Mouse (Mus musculus): ENCODE measurements at regions not wholly inside any gene's neighbourhood (a gene's known extent, or its start where the extent isn't known, plus 50 kb on each side); places are given as distances from the start of the nearest gene placed in this dataset.

DNA sequence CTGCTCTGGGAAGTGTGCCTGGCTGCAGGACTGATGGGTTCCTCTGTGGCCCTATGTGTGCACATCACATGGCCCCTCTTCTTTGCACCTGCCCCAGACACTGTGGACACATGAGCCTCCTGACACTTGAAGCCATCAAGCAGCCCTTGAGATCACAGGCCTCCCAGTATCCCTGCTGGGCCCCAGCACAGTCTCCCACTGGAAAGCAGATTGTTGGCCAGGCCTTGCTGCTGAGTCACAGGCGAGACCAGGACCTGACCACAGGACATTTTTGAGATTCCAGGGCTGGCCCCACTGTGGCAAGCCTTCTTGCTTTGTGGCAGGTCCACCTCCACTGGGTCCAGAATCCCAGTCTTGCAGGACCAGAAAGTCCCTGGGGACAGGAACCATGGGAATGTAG, 105.5 kb upstream of the Ccnd1 start:
- DNase-seq (ENCODE audit: extremely low read depth): no peak
- Histone ChIP-seq H3K27me3 (replicated peaks) (peaks cover 85% of the 10 kb centered on the region), H3K4me2 (ENCODE audit: insufficient read depth, low read depth, poor library complexity, severe bottlenecking) (no peak overlapping the region), H3K4me1 (ENCODE audit: control insufficient read depth in 1 of 2, insufficient read depth in 2 of 2) (no peaks in the 10 kb centered on the region), H3K4me3 (replicated peaks in 1 of 3; ENCODE audit: low read depth in 2 of 3, low read length in 2 of 3, poor library complexity in 1 of 3) (no peak overlapping the region), H3K36me3 (replicated peaks in 1 of 2; ENCODE audit: control insufficient read depth in 1 of 2, insufficient read depth in 1 of 2, low read length in 1 of 2) (no peaks in the 10 kb centered on the region), H3K27ac (ENCODE audit: insufficient read depth, low read depth) (no peak overlapping the region), H3K9ac (ENCODE audit: insufficient read depth, low read depth) (no peak overlapping the region), H3K9me3 (replicated peaks; ENCODE audit: low read length) (no peaks in the 10 kb centered on the region), H3K79me2 (replicated peaks; ENCODE audit: control insufficient read depth, extremely low read depth, insufficient read depth, poor library complexity, severe bottlenecking) (no peaks in the 10 kb centered on the region)
- in situ Hi-C loops (cut with MboI; ENCODE audit: low pct_ligation_motif_present, low pct_unique_long_range_greater_than_20kb, low sequenced_read_pairs) (no loop called here), dilution Hi-C loops (cut with MboI; ENCODE audit: extremely low pct_ligation_motif_present, extremely low pct_unique_long_range_greater_than_20kb, low sequenced_read_pairs) (no loop called here)
- no peak for TF ChIP-seq E2F4 (IDR thresholded peaks at IDR 0.05; ENCODE audit: insufficient replicate concordance, low read depth, low read length)
- TF ChIP-seq IRF4 (IDR thresholded peaks at IDR 0.05; ENCODE audit: low read depth, low read length): no peak
- no peak for TF ChIP-seq USF1 (IDR thresholded peaks at IDR 0.05; ENCODE audit: low read depth, low read length)
- TF ChIP-seq SMC3 (IDR thresholded peaks at IDR 0.05; ENCODE audit: low read depth, low read length): no peak
- TF ChIP-seq CTCF (conservative IDR thresholded peaks at IDR 0.05 in 1 of 2, IDR thresholded peaks at IDR 0.05 in 1 of 2; ENCODE audit: low read depth in 2 of 2, low read length in 2 of 2): no peak
- no peak for TF ChIP-seq RCOR1 (conservative IDR thresholded peaks at IDR 0.05; ENCODE audit: low read depth, low read length)
- TF ChIP-seq RAD21 (IDR thresholded peaks at IDR 0.05; ENCODE audit: low read depth, low read length): no peak
- TF ChIP-seq SIN3A (IDR thresholded peaks at IDR 0.05; ENCODE audit: low read length): no peak
- TF ChIP-seq MYC (IDR thresholded peaks at IDR 0.05; ENCODE audit: low read depth, low read length): no peak
- no peak for TF ChIP-seq MAX (IDR thresholded peaks at IDR 0.05; ENCODE audit: low read length)

DNA sequence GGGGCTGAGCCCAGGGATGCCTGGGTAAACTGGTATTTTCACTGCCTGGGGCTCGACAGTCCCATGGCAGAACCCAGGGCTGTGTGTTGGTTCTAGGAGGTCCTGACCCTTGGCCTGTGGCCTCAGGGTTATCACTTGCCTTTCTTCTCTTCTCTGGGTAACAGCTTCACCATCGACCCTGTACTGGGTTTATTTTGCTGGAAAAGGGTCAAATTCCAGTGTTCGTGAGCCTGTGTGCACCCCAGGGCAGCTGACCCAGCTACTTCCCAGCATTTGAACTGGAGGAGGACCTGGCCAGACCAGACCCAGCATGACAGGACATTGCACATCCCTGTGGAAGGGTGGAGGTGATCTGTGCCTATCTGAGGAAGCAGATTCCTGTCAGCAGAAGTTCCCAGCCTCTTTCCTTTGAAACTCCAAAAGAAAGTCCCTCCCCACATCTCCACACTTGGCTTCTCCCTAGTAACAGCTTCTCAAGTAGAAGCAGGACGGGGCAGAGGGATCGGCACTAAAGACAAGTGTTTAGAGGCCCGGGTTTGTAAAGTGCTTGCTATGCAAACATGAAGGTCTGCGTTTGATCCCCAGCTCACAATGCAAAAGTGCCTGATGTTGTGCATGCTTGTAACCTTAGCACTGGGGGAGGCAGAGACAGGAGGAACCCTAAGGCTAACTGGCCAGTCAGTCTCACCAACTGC, 103.9 kb upstream of the Ccnd1 start:
- H3K36me3 ChIP-seq (replicated peaks in 1 of 2; ENCODE audit: control insufficient read depth in 1 of 2, insufficient read depth in 1 of 2, low read length in 1 of 2): no peaks in the 10 kb centered on the region
- no peak overlapping the region for H3K4me3 ChIP-seq (replicated peaks in 1 of 3; ENCODE audit: low read depth in 2 of 3, low read length in 2 of 3, poor library complexity in 1 of 3)
- no peak overlapping the region for H3K4me2 ChIP-seq (ENCODE audit: insufficient read depth, low read depth, poor library complexity, severe bottlenecking)
- no peaks in the 10 kb centered on the region for H3K4me1 ChIP-seq (ENCODE audit: control insufficient read depth in 1 of 2, insufficient read depth in 2 of 2)
- peaks cover 6% of the 10 kb centered on the region for H3K9me3 ChIP-seq (replicated peaks; ENCODE audit: low read length)
- H3K27ac ChIP-seq (ENCODE audit: insufficient read depth, low read depth): no peak overlapping the region
- no peak overlapping the region for H3K9ac ChIP-seq (ENCODE audit: insufficient read depth, low read depth)
- dilution Hi-C loops (cut with MboI; ENCODE audit: extremely low pct_ligation_motif_present, extremely low pct_unique_long_range_greater_than_20kb, low sequenced_read_pairs) (no loop called here), in situ Hi-C loops (cut with MboI; ENCODE audit: low pct_ligation_motif_present, low pct_unique_long_range_greater_than_20kb, low sequenced_read_pairs) (no loop called here)
- H3K27me3 ChIP-seq (replicated peaks): peaks cover 85% of the 10 kb centered on the region
- TF ChIP-seq PAX5 (IDR thresholded peaks at IDR 0.05; ENCODE audit: low read length) (no peak), ETS1 (conservative IDR thresholded peaks at IDR 0.05; ENCODE audit: low read depth, low read length) (no peak), CTCF (conservative IDR thresholded peaks at IDR 0.05 in 1 of 2, IDR thresholded peaks at IDR 0.05 in 1 of 2; ENCODE audit: low read depth in 2 of 2, low read length in 2 of 2) (no peak), MEF2A (IDR thresholded peaks at IDR 0.05; ENCODE audit: borderline replicate concordance, low read depth, low read length) (no peak)
- no peak for DNase-seq (ENCODE audit: extremely low read depth)
- H3K79me2 ChIP-seq (replicated peaks; ENCODE audit: control insufficient read depth, extremely low read depth, insufficient read depth, poor library complexity, severe bottlenecking): no peaks in the 10 kb centered on the region

DNA sequence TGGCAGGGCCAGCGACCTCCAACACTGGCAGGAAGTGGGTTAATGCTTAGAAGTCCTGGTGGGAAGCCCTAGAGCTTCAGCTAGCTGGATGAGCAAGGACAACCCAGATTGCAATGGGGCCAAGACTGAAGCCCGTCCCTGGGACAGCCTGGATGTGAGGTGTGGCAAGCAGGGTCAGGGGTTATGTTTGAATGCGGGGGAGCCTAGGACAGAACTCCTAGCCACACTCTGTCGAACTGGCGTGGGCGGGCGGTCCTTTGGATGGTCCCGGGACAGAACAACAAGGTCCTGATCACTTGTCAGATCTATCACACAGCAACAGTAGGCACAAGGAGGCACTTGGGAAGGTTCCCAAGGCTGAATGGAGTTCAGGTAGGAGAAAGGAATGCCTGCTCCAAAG, 101.1 kb upstream of the Ccnd1 start:
- peaks cover 17% of the 10 kb centered on the region for H3K9me3 ChIP-seq (replicated peaks; ENCODE audit: low read length)
- dilution Hi-C loops (cut with MboI; ENCODE audit: extremely low pct_ligation_motif_present, extremely low pct_unique_long_range_greater_than_20kb, low sequenced_read_pairs) (no loop called here), in situ Hi-C loops (cut with MboI; ENCODE audit: low pct_ligation_motif_present, low pct_unique_long_range_greater_than_20kb, low sequenced_read_pairs) (no loop called here)
- H3K4me3 ChIP-seq (replicated peaks in 1 of 3; ENCODE audit: low read depth in 2 of 3, low read length in 2 of 3, poor library complexity in 1 of 3): no peak overlapping the region
- H3K9ac ChIP-seq (ENCODE audit: insufficient read depth, low read depth): no peak overlapping the region
- H3K27me3 ChIP-seq (replicated peaks): peaks cover 82% of the 10 kb centered on the region
- no peak for TF ChIP-seq JUN (IDR thresholded peaks at IDR 0.05; ENCODE audit: insufficient read depth, low read depth, low read length)
- no peak for TF ChIP-seq POLR2A (IDR thresholded peaks at IDR 0.05; ENCODE audit: low read depth, low read length)
- H3K36me3 ChIP-seq (replicated peaks in 1 of 2; ENCODE audit: control insufficient read depth in 1 of 2, insufficient read depth in 1 of 2, low read length in 1 of 2): no peaks in the 10 kb centered on the region
- no peak for DNase-seq (ENCODE audit: extremely low read depth)
- no peak overlapping the region for H3K4me2 ChIP-seq (ENCODE audit: insufficient read depth, low read depth, poor library complexity, severe bottlenecking)
- no peak overlapping the region for H3K27ac ChIP-seq (ENCODE audit: insufficient read depth, low read depth)
- peaks cover 0 to 6% of the 10 kb centered on the region in 2 experiments; a peak in 2 of 4 replicates for H3K4me1 ChIP-seq (ENCODE audit: control insufficient read depth in 1 of 2, insufficient read depth in 2 of 2)
- H3K79me2 ChIP-seq (replicated peaks; ENCODE audit: control insufficient read depth, extremely low read depth, insufficient read depth, poor library complexity, severe bottlenecking): no peaks in the 10 kb centered on the region
